Mouse (Mus musculus) small intestine, adult 2 months (tissue): ENCODE data around the gene Dyrk1a. TPM values are rescaled to one million over a fixed set of nuclear protein-coding genes. Genes with fewer than 3 reads are reported as not detected.

Experiments used
- H3K27ac ChIP-seq: fragments of 200-500 bp; 2 replicates; pipeline ENCODE4 v1.5.1; 2012; ENCODE audit warnings: low read depth, low read length, control low read depth, inconsistent platforms; ENCODE audit not compliant: insufficient read depth
- H3K27me3 ChIP-seq: fragments of 200-500 bp; 2 replicates; pipeline ENCODE4 v1.6.1; 2012; ENCODE audit warnings: mild to moderate bottlenecking, moderate library complexity, low read length, inconsistent platforms; ENCODE audit not compliant: control insufficient read depth, insufficient read depth
- H3K36me3 ChIP-seq: fragments of 200-500 bp; 2 replicates; pipeline ENCODE4 v1.6.1; 2012; ENCODE audit warnings: mild to moderate bottlenecking, low read length, control low read depth, inconsistent platforms; ENCODE audit not compliant: control insufficient read depth, insufficient read depth
- H3K4me1 ChIP-seq: fragments of 200-500 bp; 2 replicates; pipeline ENCODE4 v1.6.1; 2012; ENCODE audit warnings: low read length, inconsistent platforms, mixed read lengths; ENCODE audit not compliant: control insufficient read depth, insufficient read depth, insufficient read length
- H3K4me3 ChIP-seq: fragments of 200-500 bp; 2 replicates; pipeline ENCODE4 v1.5.1; 2012; ENCODE audit warnings: low read depth, mild to moderate bottlenecking, control low read depth, inconsistent platforms, low read length, moderate library complexity
- CTCF ChIP-seq: fragments of 200-500 bp; IDR thresholded peaks from 2 replicates; pipeline ENCODE4 v1.5.1; 2012; ENCODE audit warnings: low read depth, mild to moderate bottlenecking, control low read depth, inconsistent platforms, low read length, moderate library complexity, mixed read lengths; ENCODE audit not compliant: insufficient replicate concordance, insufficient read length; ENCODE audit errors: extremely low read depth
- POLR2A ChIP-seq: fragments of 200-500 bp; IDR thresholded peaks from 2 replicates; pipeline ENCODE4 v1.6.1; 2012; ENCODE audit warnings: low read depth, mild to moderate bottlenecking, control low read depth, inconsistent platforms, low read length, moderate library complexity
- WGBS: fragments of 180-500 bp; shearing (Covaris S2); methylation state at CpG from one replicate; pipeline ENCODE4 v1.1.7; 2018; 5-methylcytosine and 5-hydroxymethylcytosine counted together
- polyA plus RNA-seq: library from polyadenylated mRNA; depleted of rRNA; stranded (reverse); fragments of >200 nt; gene quantifications from 2 replicates; pipeline ENCODE4 v1.2.3, GENCODE M21; 2012

Dyrk1a gene
- polyA plus RNA-seq, 1 experiment = 32.1 TPM

- 95% methylated on average over 8 of the region's 8 CpGs for WGBS
- TF ChIP-seq CTCF = no peak
- no peak for TF ChIP-seq POLR2A
- Histone ChIP-seq H3K27ac (no peak overlapping the region), H3K36me3 (no peaks in the 10 kb centered on the region), H3K4me1 (peaks cover 7% of the 10 kb centered on the region; the same call in 1 of the 2 replicates), H3K27me3 (no peaks in the 10 kb centered on the region), H3K4me3 (no peak overlapping the region)
Measured at GRCm38 (mm10) chr16:94542898-94543297, 26.9 kb upstream of the Dyrk1a start.

GRCm38 (mm10) chr16:94544540-94545105 is 25.2 kb upstream of the Dyrk1a start:
- no peaks in the 10 kb centered on the region for H3K36me3 ChIP-seq
- peaks cover 6% of the 10 kb centered on the region; the same call in 1 of the 2 replicates for H3K4me1 ChIP-seq
- WGBS = 28% methylated on average over 11 of the region's 11 CpGs
- H3K4me3 ChIP-seq = no peak overlapping the region
- no peak for TF ChIP-seq CTCF
- TF ChIP-seq POLR2A = no peak
- H3K27ac ChIP-seq = peak overlapping the region; percentile 44; the same call in 1 of the 2 replicates
- H3K27me3 ChIP-seq = no peaks in the 10 kb centered on the region

GRCm38 (mm10) chr16:94545781-94546562 is 23.8 kb upstream of the Dyrk1a start:
- 13% methylated on average over 8 of the region's 8 CpGs for WGBS

GRCm38 (mm10) chr16:94549813-94550212 is 20.0 kb upstream of the Dyrk1a start:
- H3K36me3 ChIP-seq = no peaks in the 10 kb centered on the region
- no peak overlapping the region for H3K4me3 ChIP-seq
- WGBS = 73% methylated on average over 10 of the region's 10 CpGs
- H3K27me3 ChIP-seq = no peaks in the 10 kb centered on the region
- H3K4me1 ChIP-seq = peaks cover 6% of the 10 kb centered on the region; the same call in 1 of the 2 replicates
- no peak for TF ChIP-seq CTCF
- TF ChIP-seq POLR2A = no peak
- H3K27ac ChIP-seq = no peak overlapping the region

More at GRCm38 (mm10) chr16:94545781-94546562, 23.8 kb upstream of the Dyrk1a start:
- Histone ChIP-seq H3K27ac (peak overlapping the region; percentile 66), H3K4me3 (no peak overlapping the region), H3K36me3 (no peaks in the 10 kb centered on the region), H3K27me3 (no peaks in the 10 kb centered on the region), H3K4me1 (peaks cover 6% of the 10 kb centered on the region; the same call in 1 of the 2 replicates)
- TF ChIP-seq POLR2A (no peak), CTCF (no peak)

GRCm38 (mm10) chr16:94551934-94552333 is 17.9 kb upstream of the Dyrk1a start:
- no peak for TF ChIP-seq CTCF
- TF ChIP-seq POLR2A = no peak
- Histone ChIP-seq H3K36me3 (no peaks in the 10 kb centered on the region), H3K4me3 (no peak overlapping the region), H3K27ac (no peak overlapping the region), H3K27me3 (no peaks in the 10 kb centered on the region), H3K4me1 (no peaks in the 10 kb centered on the region)

GRCm38 (mm10) chr16:94555346-94555745 is 14.5 kb upstream of the Dyrk1a start:
- H3K27me3 ChIP-seq = no peaks in the 10 kb centered on the region
- no peak overlapping the region for H3K27ac ChIP-seq
- TF ChIP-seq POLR2A = no peak
- no peak for TF ChIP-seq CTCF
- WGBS = 79% methylated on average over 7 of the region's 7 CpGs
- no peaks in the 10 kb centered on the region for H3K36me3 ChIP-seq
- H3K4me3 ChIP-seq = no peak overlapping the region
- peaks cover 10% of the 10 kb centered on the region for H3K4me1 ChIP-seq

GRCm38 (mm10) chr16:94556228-94556627 is 13.6 kb upstream of the Dyrk1a start:
- Histone ChIP-seq H3K27ac (no peak overlapping the region), H3K4me3 (no peak overlapping the region), H3K27me3 (no peaks in the 10 kb centered on the region), H3K4me1 (peaks cover 13% of the 10 kb centered on the region), H3K36me3 (no peaks in the 10 kb centered on the region)
- no peak for TF ChIP-seq POLR2A
- no peak for TF ChIP-seq CTCF
- WGBS = 61% methylated on average over 5 of the region's 5 CpGs
